Mouse (Mus musculus) liver, embryonic 14.5 days (tissue): ENCODE measurements around the gene Usp20. TPM values are rescaled to one million over a fixed set of nuclear protein-coding genes. Genes with fewer than 3 reads are reported as not detected.

ENCODE experiments used
- ATAC-seq: fragments of 200-750 bp; cut with Nextera tagmentation; 2 replicates; pipeline ENCODE4 v1.8.0; 2017; ENCODE audit warnings: moderate number of reproducible peaks, mild to moderate bottlenecking, moderate library complexity; ENCODE audit not compliant: insufficient read depth
- DNase-seq, 3 experiments: peaks; one replicate each; pipeline ENCODE4 v3.0.0-alpha.2; 2012 to 2013; ENCODE audit warnings: low read depth in 3 of 3, low spot score in 3 of 3
- H3K27ac ChIP-seq: fragments of 300-500 bp; sonication (generic); 2 replicates; pipeline ENCODE4 v1.5.1; 2014; ENCODE audit warnings: moderate library complexity, mild to moderate bottlenecking, control low read depth, inconsistent platforms
- H3K27me3 ChIP-seq: fragments of 300-500 bp; sonication (generic); 2 replicates; pipeline ENCODE4 v1.6.1; 2014; ENCODE audit warnings: mild to moderate bottlenecking, low read length, moderate library complexity; ENCODE audit not compliant: control insufficient read depth, insufficient read depth
- H3K36me3 ChIP-seq: fragments of 300-500 bp; sonication (generic); replicated peaks from 2 replicates; pipeline ENCODE4 v1.6.1; 2014; ENCODE audit warnings: low read depth; ENCODE audit not compliant: control insufficient read depth, insufficient read depth
- H3K4me1 ChIP-seq, 2 experiments: fragments of 200-500 bp in 1 of 2; fragments of 300-500 bp in 1 of 2; sonication (generic) in 1 of 2; replicated peaks; 2 replicates each; pipeline ENCODE4 v1.6.1; 2012 to 2014; ENCODE audit warnings: antibody characterized with exemption in 1 of 2, inconsistent platforms in 1 of 2, low read length in 1 of 2; ENCODE audit not compliant: control insufficient read depth in 2 of 2, insufficient read depth in 2 of 2
- H3K4me2 ChIP-seq: fragments of 300-500 bp; sonication (generic); 2 replicates; pipeline ENCODE4 v1.6.1; 2014; ENCODE audit warnings: low read depth, mild to moderate bottlenecking, control low read depth, moderate library complexity
- H3K4me3 ChIP-seq, 2 experiments: fragments of 200-500 bp in 1 of 2; fragments of 300-500 bp in 1 of 2; sonication (generic) in 1 of 2; 2 replicates each; pipeline ENCODE4 v1.5.1; 2012 to 2014; ENCODE audit warnings: low read depth in 2 of 2, low read length in 2 of 2, mild to moderate bottlenecking in 2 of 2, control low read depth in 1 of 2, inconsistent platforms in 1 of 2, moderate library complexity in 1 of 2; ENCODE audit not compliant: insufficient read depth in 1 of 2
- H3K9ac ChIP-seq: fragments of 300-500 bp; sonication (generic); replicated peaks from 2 replicates; pipeline ENCODE4 v1.6.1; 2014; ENCODE audit warnings: mild to moderate bottlenecking, control low read depth, moderate library complexity
- H3K9me3 ChIP-seq: fragments of 300-500 bp; sonication (generic); 2 replicates; pipeline ENCODE4 v1.6.1; 2016; ENCODE audit warnings: low read length, mixed read lengths; ENCODE audit not compliant: control insufficient read depth
- CTCF ChIP-seq: IDR thresholded peaks from 2 replicates; pipeline ENCODE4 v1.5.1; 2016; ENCODE audit warnings: antibody characterized with exemption, low read depth, control low read depth
- EP300 ChIP-seq: IDR thresholded peaks from 2 replicates; pipeline ENCODE4 v1.6.1; 2016; ENCODE audit warnings: antibody characterized with exemption, low read depth
- WGBS: fragments of 180-500 bp; shearing (Covaris S2); extraction: QIAGEN DNeasy Blood & Tissue Kit; methylation state at CpG from one replicate; pipeline ENCODE4 v1.1.7; 2014; ENCODE audit not compliant: insufficient replicate concordance; 5-methylcytosine and 5-hydroxymethylcytosine counted together
- polyA plus RNA-seq, 2 experiments: library from polyadenylated mRNA; depleted of rRNA in 1 of 2; stranded (reverse) in 1 of 2; unstranded in 1 of 2; fragments of >200 nt; fragmentation: Nextera tagmentation in 1 of 2; extraction: Ambion mirVana in 1 of 2; gene quantifications; 2 replicates each; pipeline versions ENCODE4 v1.2.1 to v1.2.3; 2012 to 2014

Usp20 gene
- polyA plus RNA-seq, 2 experiments = 2.7 to 3.2 TPM

GRCm38 (mm10) chr2:31036811-31037210 is 54.7 kb downstream of the Usp20 start:
- Histone ChIP-seq H3K4me2 (no peak overlapping the region), H3K9ac (no peak overlapping the region), H3K4me3 (no peak overlapping the region), H3K9me3 (no peaks in the 10 kb centered on the region), H3K4me1 (no peaks in the 10 kb centered on the region), H3K27me3 (no peaks in the 10 kb centered on the region), H3K36me3 (no peaks in the 10 kb centered on the region; the same call in 1 of the 2 replicates), H3K27ac (no peak overlapping the region)
- ATAC-seq (no peak), DNase-seq (no peak)
- 83% methylated on average over 6 of the region's 6 CpGs for WGBS
- TF ChIP-seq EP300 (no peak), CTCF (no peak)

DNA sequence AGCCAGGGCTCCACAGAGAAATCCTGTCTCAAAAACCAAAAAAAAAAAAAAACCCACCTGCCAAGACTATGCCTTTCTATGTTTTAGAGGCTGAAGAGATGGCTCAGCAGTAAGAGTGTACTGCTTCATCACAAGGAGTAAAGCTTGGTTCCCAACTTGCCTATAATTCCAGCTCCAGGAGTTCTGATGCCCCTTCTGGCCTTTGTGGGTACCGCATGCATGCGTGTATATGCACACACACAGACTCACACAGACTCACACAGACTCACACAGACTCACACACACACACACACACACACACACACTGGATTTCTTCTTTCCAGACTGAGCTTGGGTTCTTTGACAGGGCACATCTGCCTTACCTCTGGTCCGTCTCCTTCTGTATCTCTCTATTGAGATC is 58.0 kb downstream of the Usp20 start:
- Histone ChIP-seq H3K9me3 (no peaks in the 10 kb centered on the region), H3K4me2 (no peak overlapping the region), H3K4me1 (no peaks in the 10 kb centered on the region), H3K36me3 (no peaks in the 10 kb centered on the region; the same call in 1 of the 2 replicates), H3K27ac (no peak overlapping the region), H3K27me3 (no peaks in the 10 kb centered on the region), H3K4me3 (no peak overlapping the region), H3K9ac (no peak overlapping the region)
- WGBS = 77% methylated on average over 3 of the region's 3 CpGs
- no peak for DNase-seq
- ATAC-seq = no peak
- TF ChIP-seq CTCF (no peak; the same call in 1 of the 2 replicates), EP300 (no peak)

GRCm38 (mm10) chr2:31040487-31040886 is 58.4 kb downstream of the Usp20 start:
- Histone ChIP-seq H3K4me1 (no peaks in the 10 kb centered on the region), H3K4me2 (no peak overlapping the region), H3K9ac (no peak overlapping the region), H3K27ac (no peak overlapping the region), H3K27me3 (no peaks in the 10 kb centered on the region), H3K9me3 (no peaks in the 10 kb centered on the region), H3K36me3 (no peaks in the 10 kb centered on the region; the same call in 1 of the 2 replicates), H3K4me3 (no peak overlapping the region)
- ATAC-seq (no peak), DNase-seq (no peak)
- 70% methylated on average over 3 of the region's 3 CpGs for WGBS
- no peak for TF ChIP-seq CTCF
- no peak for TF ChIP-seq EP300

DNA sequence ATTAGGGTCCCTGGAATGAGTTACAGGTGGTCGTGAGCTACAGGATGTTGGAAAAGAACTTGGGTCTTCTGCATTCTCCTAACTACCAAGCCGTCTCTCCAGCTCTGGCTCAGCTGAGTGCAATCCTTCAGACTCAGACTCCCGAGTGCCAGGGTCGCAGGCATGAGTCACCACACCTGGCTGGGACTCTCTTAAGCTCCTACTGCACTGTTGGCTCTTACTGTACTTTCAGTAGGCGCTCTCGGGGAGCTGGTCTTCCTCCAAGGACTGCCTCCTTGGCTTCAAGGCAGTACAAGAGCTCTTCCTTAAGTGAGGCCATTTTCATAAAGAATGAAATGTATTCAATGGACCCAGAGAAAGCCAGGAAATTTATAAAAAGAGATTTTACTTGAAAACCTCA is 59.3 kb downstream of the Usp20 start:
- Histone ChIP-seq H3K36me3 (no peaks in the 10 kb centered on the region; the same call in 1 of the 2 replicates), H3K27me3 (no peaks in the 10 kb centered on the region), H3K9ac (no peak overlapping the region), H3K4me1 (no peaks in the 10 kb centered on the region), H3K4me2 (no peak overlapping the region), H3K4me3 (no peak overlapping the region), H3K27ac (no peak overlapping the region), H3K9me3 (no peaks in the 10 kb centered on the region)
- ATAC-seq = no peak
- 72% methylated on average over 6 of the region's 6 CpGs for WGBS
- no peak for DNase-seq
- TF ChIP-seq CTCF (no peak), EP300 (no peak)

DNA sequence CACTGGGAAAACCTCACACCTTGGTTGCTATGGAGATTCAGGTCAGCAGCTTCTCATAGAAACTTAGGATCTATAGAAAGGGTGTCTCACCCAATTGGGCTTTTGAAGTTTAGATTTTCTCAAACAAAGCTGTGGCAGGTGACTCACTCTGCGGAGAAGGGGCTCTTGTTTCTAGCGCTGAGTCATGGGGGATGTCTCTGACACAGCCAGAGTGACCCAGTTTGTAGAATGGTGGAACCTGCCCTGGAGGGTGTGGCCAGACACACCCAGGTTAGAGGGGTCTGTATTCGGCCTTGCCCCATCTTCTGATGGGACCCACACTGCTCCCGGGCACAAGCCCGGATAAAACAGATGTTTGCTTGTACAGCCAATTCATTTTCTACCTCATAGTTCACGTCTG is 60.8 kb downstream of the Usp20 start:
- Histone ChIP-seq H3K27me3 (no peaks in the 10 kb centered on the region), H3K4me3 (no peak overlapping the region), H3K27ac (no peak overlapping the region), H3K9me3 (no peaks in the 10 kb centered on the region), H3K36me3 (no peaks in the 10 kb centered on the region), H3K4me1 (no peaks in the 10 kb centered on the region), H3K4me2 (no peak overlapping the region), H3K9ac (no peak overlapping the region)
- WGBS = 68% methylated on average over 6 of the region's 6 CpGs
- no peak for DNase-seq
- TF ChIP-seq EP300 (no peak), CTCF (no peak)
- no peak for ATAC-seq

- DNase-seq (no peak), ATAC-seq (no peak)
- Histone ChIP-seq H3K4me3 (no peak overlapping the region), H3K27me3 (no peaks in the 10 kb centered on the region), H3K27ac (no peak overlapping the region), H3K9ac (no peak overlapping the region), H3K36me3 (no peaks in the 10 kb centered on the region), H3K4me1 (no peaks in the 10 kb centered on the region), H3K4me2 (no peak overlapping the region), H3K9me3 (no peaks in the 10 kb centered on the region)
- 89% methylated on average over 1 of the region's 1 CpGs for whole genome bisulfite sequencing
- no peak for TF ChIP-seq CTCF
- TF ChIP-seq EP300 = no peak
These were observed 61.8 kb downstream of the Usp20 start for GRCm38 (mm10) chr2:31043856-31044255.
